Mouse (Mus musculus): ENCODE measurements around the gene Dnaja3. TPM values are rescaled to one million over a fixed set of nuclear protein-coding genes. Genes with fewer than 3 reads are reported as not detected.
"Not testable (repeated sequence)": the region's sequence is repeated elsewhere in the genome, so short reads cannot be mapped to it uniquely, and the experiment has no call there.

Dnaja3 gene
- polyA plus RNA-seq, 1 experiment, result 26.9 TPM

- no peak for DNase-seq (ENCODE audit: low read depth)
Measured at GRCm38 (mm10) chr16:4665726-4666125, 25.9 kb downstream of the Dnaja3 start.

GRCm38 (mm10) chr16:4667190-4667808 is 27.5 kb downstream of the Dnaja3 start:
- DNase-seq (ENCODE audit: low read depth), result no peak

- no peak for DNase-seq (ENCODE audit: low read depth)
Measured at GRCm38 (mm10) chr16:4670317-4670716, 30.5 kb downstream of the Dnaja3 start.

- no peak for DNase-seq (ENCODE audit: low read depth)
Measured at GRCm38 (mm10) chr16:4674091-4674490, 34.3 kb downstream of the Dnaja3 start.

GRCm38 (mm10) chr16:4676836-4677235 is 37.0 kb downstream of the Dnaja3 start:
- no peak for DNase-seq (ENCODE audit: low read depth)

GRCm38 (mm10) chr16:4678080-4678479 is 38.3 kb downstream of the Dnaja3 start:
- no peak for DNase-seq (ENCODE audit: low read depth)

GRCm38 (mm10) chr16:4679121-4680018 is 39.6 kb downstream of the Dnaja3 start, which contains the start of gene Coro7:
TSS of gene Coro7 (minus strand) at chr16:4679777.
- peak; percentile 83 for DNase-seq (ENCODE audit: low read depth)

- peak; percentile 65 for DNase-seq (ENCODE audit: low read depth)
Measured at GRCm38 (mm10) chr16:4680922-4681455, 41.2 kb downstream of the Dnaja3 start.

- DNase-seq (ENCODE audit: low read depth), result no peak
Measured at GRCm38 (mm10) chr16:4682628-4683179, 42.9 kb downstream of the Dnaja3 start.

- no peak for DNase-seq (ENCODE audit: low read depth)
Measured at GRCm38 (mm10) chr16:4683193-4683580, 43.4 kb downstream of the Dnaja3 start.

- peak; percentile 70 for DNase-seq (ENCODE audit: low read depth)
Measured at GRCm38 (mm10) chr16:4683581-4684456, 44.0 kb downstream of the Dnaja3 start.

GRCm38 (mm10) chr16:4684457-4684791 is 44.6 kb downstream of the Dnaja3 start:
- no peak for DNase-seq (ENCODE audit: low read depth)

- DNase-seq (ENCODE audit: low read depth), result not testable (repeated sequence)
Measured at GRCm38 (mm10) chr16:4689371-4689770, 49.6 kb downstream of the Dnaja3 start.

GRCm38 (mm10) chr16:4701211-4701610 is 61.4 kb downstream of the Dnaja3 start:
- DNase-seq (ENCODE audit: low read depth), result no peak

GRCm38 (mm10) chr16:4702646-4703045 is 62.9 kb downstream of the Dnaja3 start:
- DNase-seq (ENCODE audit: low read depth), result peak; percentile 76

GRCm38 (mm10) chr16:4705541-4705940 is 65.8 kb downstream of the Dnaja3 start:
- DNase-seq (ENCODE audit: low read depth), result no peak

- no peak for DNase-seq (ENCODE audit: low read depth)
Measured at GRCm38 (mm10) chr16:4711173-4711572, 71.4 kb downstream of the Dnaja3 start.

GRCm38 (mm10) chr16:4713861-4714710 is 74.3 kb downstream of the Dnaja3 start:
- DNase-seq (ENCODE audit: low read depth), result no peak

GRCm38 (mm10) chr16:4717866-4718265 is 78.1 kb downstream of the Dnaja3 start:
- DNase-seq (ENCODE audit: low read depth), result no peak

- DNase-seq (ENCODE audit: low read depth), result no peak
Measured at GRCm38 (mm10) chr16:4718753-4719518, 79.1 kb downstream of the Dnaja3 start, which contains the start of gene Nmral1. TSS of gene Nmral1 (minus strand) at chr16:4719356.

All from gonadal fat pad, adult 2 months (tissue).